Mouse (Mus musculus) liver, adult 2 months (tissue): ENCODE results near the gene Fpgs. TPM values are rescaled to one million over a fixed set of nuclear protein-coding genes. Genes with fewer than 3 reads are reported as not detected.

Experiments
- DNase-seq: peaks from one replicate; pipeline ENCODE4 v3.0.0-alpha.2; 2011; ENCODE audit warnings: low read depth, low spot score; ENCODE audit errors: extremely low read depth
- H3K27ac ChIP-seq: fragments of 200-500 bp; replicated peaks from 2 replicates; pipeline ENCODE4 v1.5.1; 2012; ENCODE audit warnings: low read depth, mild to moderate bottlenecking, control low read depth, inconsistent platforms, low read length; ENCODE audit not compliant: insufficient read depth
- H3K27me3 ChIP-seq: fragments of 200-500 bp; 2 replicates; pipeline ENCODE4 v1.6.1; 2012; ENCODE audit warnings: mild to moderate bottlenecking, moderate library complexity, low read length, inconsistent platforms; ENCODE audit not compliant: control insufficient read depth, insufficient read depth
- H3K36me3 ChIP-seq: fragments of 200-500 bp; 2 replicates; pipeline ENCODE4 v1.6.1; 2012; ENCODE audit warnings: low read length, inconsistent platforms; ENCODE audit not compliant: control insufficient read depth, insufficient read depth
- H3K4me1 ChIP-seq: fragments of 200-500 bp; 2 replicates; pipeline ENCODE4 v1.6.1; 2011; ENCODE audit warnings: low read length; ENCODE audit not compliant: control insufficient read depth, insufficient read depth
- H3K4me3 ChIP-seq: fragments of 200-500 bp; 2 replicates; pipeline ENCODE4 v1.5.1; 2011; ENCODE audit warnings: low read depth, mild to moderate bottlenecking, control low read depth, low read length, moderate library complexity; ENCODE audit not compliant: insufficient read depth
- H3K79me2 ChIP-seq: fragments of 200-500 bp; 2 replicates; pipeline ENCODE4 v1.6.1; 2012; ENCODE audit warnings: inconsistent platforms, mild to moderate bottlenecking, low read length, moderate library complexity; ENCODE audit not compliant: control insufficient read depth, insufficient read depth
- H3K9ac ChIP-seq: fragments of 200-500 bp; 2 replicates; pipeline ENCODE4 v1.6.1; 2012; ENCODE audit warnings: low read depth, mild to moderate bottlenecking, control low read depth, inconsistent platforms, low read length
- CTCF ChIP-seq: fragments of 200-500 bp; IDR thresholded peaks from 2 replicates; pipeline ENCODE4 v1.5.1; 2011; ENCODE audit warnings: low read depth, low read length, control low read depth
- POLR2A ChIP-seq: fragments of 200-500 bp; IDR thresholded peaks from 2 replicates; pipeline ENCODE4 v1.6.1; 2011; ENCODE audit warnings: low read length, control low read depth; ENCODE audit not compliant: insufficient read depth; ENCODE audit errors: extremely low read depth
- WGBS: fragments of 180-500 bp; shearing (Covaris S2); methylation state at CpG from one replicate; pipeline ENCODE4 v1.1.7; 2018; 5-methylcytosine and 5-hydroxymethylcytosine counted together
- polyA plus RNA-seq: library from polyadenylated mRNA; depleted of rRNA; stranded (reverse); fragments of >200 nt; gene quantifications from 2 replicates; pipeline ENCODE4 v1.2.3, GENCODE M21; 2012; rRNA removed
- total RNA-seq: library from RNA; depleted of rRNA; stranded (reverse); fragments of >200 nt; gene quantifications from 2 replicates; pipeline ENCODE4 v1.2.3, GENCODE M21; 2014; rRNA removed

Gene Fpgs
- total and polyA plus RNA-seq, 2 experiments = 158 to 414 TPM

- Histone ChIP-seq H3K36me3 (no peaks in the 10 kb centered on the region), H3K9ac (no peak overlapping the region), H3K4me1 (no peaks in the 10 kb centered on the region; the same call in 1 of the 2 replicates), H3K4me3 (no peak overlapping the region), H3K27ac (peak overlapping the region; percentile 43; the same call in 1 of the 2 replicates), H3K79me2 (no peaks in the 10 kb centered on the region), H3K27me3 (no peaks in the 10 kb centered on the region)
- no peak for DNase-seq
- TF ChIP-seq CTCF = no peak
- no peak for TF ChIP-seq POLR2A
- WGBS = 58% methylated on average over 5 of the region's 5 CpGs
Measured at GRCm38 (mm10) chr2:32633660-32634059, 70.3 kb downstream of the Fpgs start.

Other genes with a start within 250 kb of the Fpgs start
- 7.0 and 7.2 TPM in 2 replicates for gene Fam102a, start 168.8 kb downstream of the Fpgs start, total RNA-seq
- gene Fam102a, start 168.8 kb downstream of the Fpgs start, polyA plus RNA-seq = 10.5 and 11.0 TPM in 2 replicates
- gene Dpm2, start 133.3 kb downstream of the Fpgs start, total RNA-seq = 6.5 and 8.4 TPM in 2 replicates
- 73.7 and 104 TPM in 2 replicates for gene Dpm2, start 133.3 kb downstream of the Fpgs start, polyA plus RNA-seq
- gene Pip5kl1, start 129.3 kb downstream of the Fpgs start, total RNA-seq = not detected in 2 replicates
- gene Pip5kl1, start 129.3 kb downstream of the Fpgs start, polyA plus RNA-seq = not detected in 2 replicates
- gene 9430097D07Rik, start 128.5 kb downstream of the Fpgs start, total RNA-seq = not detected in 2 replicates
- gene 9430097D07Rik, start 128.5 kb downstream of the Fpgs start, polyA plus RNA-seq = not detected in 2 replicates
- 0.74 and 1.2 TPM in 2 replicates for gene St6galnac4, start 117.0 kb downstream of the Fpgs start, total RNA-seq
- gene St6galnac4, start 117.0 kb downstream of the Fpgs start, polyA plus RNA-seq = 2.2 and 2.5 TPM in 2 replicates
- gene St6galnac6, start 104.4 kb downstream of the Fpgs start, total RNA-seq = 38.0 and 45.6 TPM in 2 replicates
- 90.0 and 134 TPM in 2 replicates for gene St6galnac6, start 104.4 kb downstream of the Fpgs start, polyA plus RNA-seq
- 0.47 and 1.4 TPM in 2 replicates for gene Ak1, start 82.4 kb downstream of the Fpgs start, total RNA-seq
- gene Ak1, start 82.4 kb downstream of the Fpgs start, polyA plus RNA-seq = 0.26 and 0.34 TPM in 2 replicates
- gene Eng, start 57.5 kb downstream of the Fpgs start, total RNA-seq = 14.2 and 25.9 TPM in 2 replicates
- gene Eng, start 57.5 kb downstream of the Fpgs start, polyA plus RNA-seq = 55.0 and 70.8 TPM in 2 replicates
- 19.5 and 27.3 TPM in 2 replicates for gene Cdk9, start 8.9 kb upstream of the Fpgs start, total RNA-seq
- 46.6 and 63.7 TPM in 2 replicates for gene Cdk9, start 8.9 kb upstream of the Fpgs start, polyA plus RNA-seq
- 2.2 and 3.2 TPM in 2 replicates for gene Sh2d3c, start 16.9 kb upstream of the Fpgs start, total RNA-seq
- 7.5 and 10.4 TPM in 2 replicates for gene Sh2d3c, start 16.9 kb upstream of the Fpgs start, polyA plus RNA-seq
- not detected in 2 replicates for gene 6330409D20Rik, start 36.9 kb upstream of the Fpgs start, total RNA-seq
- gene 6330409D20Rik, start 36.9 kb upstream of the Fpgs start, polyA plus RNA-seq = not detected in 2 replicates
- gene Tor2a, start 53.1 kb upstream of the Fpgs start, total RNA-seq = 26.6 and 35.6 TPM in 2 replicates
- gene Tor2a, start 53.1 kb upstream of the Fpgs start, polyA plus RNA-seq = 72.6 and 77.4 TPM in 2 replicates
- gene Ttc16, start 71.5 kb upstream of the Fpgs start, total RNA-seq = under 0.01 and 0.07 TPM in 2 replicates
- gene Ttc16, start 71.5 kb upstream of the Fpgs start, polyA plus RNA-seq = 0.10 and 0.22 TPM in 2 replicates
- 1.2 and 1.5 TPM in 2 replicates for gene Ptrh1, start 71.6 kb upstream of the Fpgs start, total RNA-seq
- gene Ptrh1, start 71.6 kb upstream of the Fpgs start, polyA plus RNA-seq = 2.3 and 2.8 TPM in 2 replicates
- not detected in 2 replicates for gene Cfap157, start 80.3 kb upstream of the Fpgs start, total RNA-seq
- gene Cfap157, start 80.3 kb upstream of the Fpgs start, polyA plus RNA-seq = not detected in 2 replicates
- gene Stxbp1, start 143.1 kb upstream of the Fpgs start, total RNA-seq = 0.74 and 1.7 TPM in 2 replicates
- 1.3 and 1.6 TPM in 2 replicates for gene Stxbp1, start 143.1 kb upstream of the Fpgs start, polyA plus RNA-seq
- 6.5 and 6.8 TPM in 2 replicates for gene Fam129b, start 172.0 kb upstream of the Fpgs start, total RNA-seq
- 5.6 and 10.5 TPM in 2 replicates for gene Fam129b, start 172.0 kb upstream of the Fpgs start, polyA plus RNA-seq